Comparison of ENCODE assay signal across 17 mouse cellular contexts in the genomic region with DNA sequence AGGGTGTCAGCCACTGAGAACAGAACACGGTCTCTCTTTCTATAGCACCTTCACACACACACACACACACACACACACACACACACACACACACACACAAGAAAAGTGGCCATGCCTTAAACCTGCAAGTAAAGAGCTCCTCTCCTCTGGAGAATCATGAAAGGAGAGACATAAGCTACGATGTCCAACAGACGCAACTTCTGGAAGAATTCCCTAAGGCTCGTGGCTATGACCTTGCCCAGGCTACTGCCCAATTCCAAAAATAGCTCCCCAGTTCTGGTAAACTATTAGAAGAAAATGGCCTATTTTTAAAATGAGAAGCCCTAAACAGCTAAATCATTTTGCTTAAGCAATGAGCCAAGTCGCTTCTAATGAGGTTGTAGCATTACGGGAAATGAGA. TPM values are rescaled to one million over a fixed set of nuclear protein-coding genes. Genes with fewer than 3 reads are reported as not detected.
"Had no signal": no experiment of that assay in that cellular context is flagged by ENCODE, and none has a peak within 500 bp of the region (broad histone marks: within the 10 kb centered on the region; RNA-seq: fewer than 3 reads in every experiment).

No protein-coding gene starts in this region.

- DNase-seq: kidney, adult 9 months; kidney, postnatal 10 days; kidney, postnatal 4 days; lung, adult 18-20 months; lung, postnatal 14 days; retina, postnatal 1 day; thymus, postnatal 36 days had no signal

- H3K4me3 ChIP-seq: layer of hippocampus, adult 2 months; midbrain, embryonic 12.5 days; neural tube, embryonic 13.5 days had no signal

- H3K27ac ChIP-seq: layer of hippocampus, adult 2 months; liver, embryonic 14.5 days had no signal

- H3K9ac ChIP-seq: liver, embryonic 14.5 days; midbrain, embryonic 12.5 days; neural tube, embryonic 13.5 days had no signal

- H3K36me3 ChIP-seq: midbrain, embryonic 12.5 days; neural tube, embryonic 13.5 days had no signal

- H3K9me3 ChIP-seq: midbrain, embryonic 12.5 days; neural tube, embryonic 13.5 days had no signal

- H3K27me3 ChIP-seq: neural tube, embryonic 13.5 days had no signal

- H3K4me2 ChIP-seq: midbrain, embryonic 12.5 days had no signal

- ATAC-seq: midbrain, embryonic 16.5 days had no signal

RNA-seq across cellular contexts. Expression of gene Pmfbp1, which starts 22.0 kb away (rescaled TPM):
- total RNA-seq: liver, adult 2 months; megakaryocyte-erythroid progenitor cell, adult 5-6 weeks had no signal
- polyA plus RNA-seq: liver, adult 2 months; liver, embryonic 14.5 days; small intestine, adult 2 months; stomach, embryonic 16.5 days; thymus, postnatal 0 days had no signal
